Mouse (Mus musculus): ENCODE results near the gene Prpf40a.
A peak's percentile ranks its signal among the peaks of the same experiment; 100 is the strongest.

Gene Prpf40a

GRCm38 (mm10) chr2:53105408-53105807, 85.7 kb downstream of the Prpf40a start:
- DNase-seq (ENCODE audit: low spot score) = no peak

GRCm38 (mm10) chr2:53102901-53103300, 88.2 kb downstream of the Prpf40a start:
- DNase-seq (ENCODE audit: low spot score) = no peak

GRCm38 (mm10) chr2:53101885-53102740, 89.0 kb downstream of the Prpf40a start:
- DNase-seq (ENCODE audit: low spot score) = no peak

GRCm38 (mm10) chr2:53100093-53100492, 91.0 kb downstream of the Prpf40a start:
- no peak for DNase-seq (ENCODE audit: low spot score)

GRCm38 (mm10) chr2:53095489-53095888, 95.6 kb downstream of the Prpf40a start:
- no peak for DNase-seq (ENCODE audit: low spot score)

GRCm38 (mm10) chr2:53095031-53095430, 96.1 kb downstream of the Prpf40a start:
- no peak for DNase-seq (ENCODE audit: low spot score)

- no peak for DNase-seq (ENCODE audit: low spot score)
Measured at GRCm38 (mm10) chr2:53088744-53089143, 102.3 kb downstream of the Prpf40a start.

- peak; percentile 62 for DNase-seq (ENCODE audit: low spot score)
Measured at GRCm38 (mm10) chr2:53085617-53086202, 105.4 kb downstream of the Prpf40a start.
